Mouse (Mus musculus) brain, adult 10 weeks (tissue): Measurements from ENCODE around the gene Sly. TPM values are rescaled to one million over a fixed set of nuclear protein-coding genes. Genes with fewer than 3 reads are reported as not detected.

Source experiments
- polyA plus RNA-seq: library from polyadenylated mRNA; stranded (reverse); fragments of 350-450 nt; fragmentation: Illumina TruSeq; extraction: RNeasy Lipid Tissue Mini Kit (QIAGEN cat#74804); gene quantifications from one replicate; pipeline ENCODE4 v1.2.3, GENCODE M21; 2015; ENCODE audit warnings: low read depth, low replicate concordance

Sly gene
- not detected for polyA plus RNA-seq

DNA sequence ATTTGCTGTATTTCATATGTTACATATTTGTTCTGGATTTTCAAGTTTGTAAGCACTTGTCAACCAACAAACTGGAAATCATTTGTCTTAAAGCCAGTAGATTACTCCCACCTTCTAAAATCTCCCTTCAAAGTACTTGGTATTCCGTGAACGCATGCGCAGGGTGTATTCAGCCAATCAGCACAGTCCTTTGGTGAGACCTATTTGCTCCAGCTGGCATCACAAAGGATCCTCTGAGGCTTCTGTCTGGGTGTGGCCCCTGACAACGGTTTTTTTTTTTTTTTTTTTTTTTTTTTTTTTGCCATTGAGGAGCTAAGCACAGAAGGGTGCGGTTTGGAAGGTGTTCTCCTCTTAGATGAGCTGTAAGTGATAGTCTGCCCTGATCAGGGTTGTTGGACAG lies at the start of gene Sly:
TSS of gene Sly (plus strand) at position 301 of the 400 bp plus-strand sequence.

